Mouse (Mus musculus) cortical plate, adult 2 months (tissue): ENCODE measurements around the gene Chka.

Experiments used
- CTCF ChIP-seq: fragments of 200-500 bp; IDR thresholded peaks from 2 replicates; pipeline ENCODE4 v1.5.1; 2011; ENCODE audit warnings: mild to moderate bottlenecking, control low read depth, low read length; ENCODE audit not compliant: insufficient read depth; ENCODE audit errors: extremely low read depth
- POLR2A ChIP-seq: fragments of 200-500 bp; IDR thresholded peaks from 2 replicates; pipeline ENCODE4 v1.6.1; 2011; ENCODE audit warnings: mild to moderate bottlenecking, low read length, control low read depth; ENCODE audit not compliant: insufficient read depth; ENCODE audit errors: extremely low read depth

GRCm38 (mm10) chr19:3848207-3848808 is 3.3 kb upstream of the Chka start:
- TF ChIP-seq CTCF: no peak
- no peak for TF ChIP-seq POLR2A
